Mouse (Mus musculus): ENCODE results near the gene Clec18a. TPM values are rescaled to one million over a fixed set of nuclear protein-coding genes. Genes with fewer than 3 reads are reported as not detected.
"Not testable (repeated sequence)": the region's sequence is repeated elsewhere in the genome, so short reads cannot be mapped to it uniquely, and the experiment has no call there.

The Clec18a gene
- polyA plus RNA-seq, 1 experiment from 2014 or later: not detected

GRCm38 (mm10) chr8:111030045-111030444 is 62.2 kb downstream of the Clec18a start:
- WGBS: 75% methylated on average over 6 of the region's 6 CpGs
- no peak overlapping the region for H3K4me2 ChIP-seq (replicated peaks; ENCODE audit: low read depth)
- no peak overlapping the region for H3K27ac ChIP-seq (replicated peaks)
- ATAC-seq (ENCODE audit: low FRiP score, low TSS enrichment) (no peak), DNase-seq (ENCODE audit: low spot score) (no peak)
- no peaks in the 10 kb centered on the region for H3K27me3 ChIP-seq (ENCODE audit: control insufficient read depth, insufficient read depth, low read length)
- no peak for TF ChIP-seq CTCF (IDR thresholded peaks at IDR 0.05; ENCODE audit: low read depth)
- TF ChIP-seq EP300 (optimal IDR thresholded peaks at IDR 0.05): no peak
- no peaks in the 10 kb centered on the region for H3K9me3 ChIP-seq (ENCODE audit: control insufficient read depth, low read length)
- no peak overlapping the region for H3K4me3 ChIP-seq (ENCODE audit: low read depth, low read length)
- H3K36me3 ChIP-seq (ENCODE audit: control insufficient read depth, insufficient read depth, low read length): no peaks in the 10 kb centered on the region
- H3K4me1 ChIP-seq (replicated peaks; ENCODE audit: control insufficient read depth, insufficient read depth): no peaks in the 10 kb centered on the region
- no peak overlapping the region for H3K9ac ChIP-seq (ENCODE audit: low read length)

DNA sequence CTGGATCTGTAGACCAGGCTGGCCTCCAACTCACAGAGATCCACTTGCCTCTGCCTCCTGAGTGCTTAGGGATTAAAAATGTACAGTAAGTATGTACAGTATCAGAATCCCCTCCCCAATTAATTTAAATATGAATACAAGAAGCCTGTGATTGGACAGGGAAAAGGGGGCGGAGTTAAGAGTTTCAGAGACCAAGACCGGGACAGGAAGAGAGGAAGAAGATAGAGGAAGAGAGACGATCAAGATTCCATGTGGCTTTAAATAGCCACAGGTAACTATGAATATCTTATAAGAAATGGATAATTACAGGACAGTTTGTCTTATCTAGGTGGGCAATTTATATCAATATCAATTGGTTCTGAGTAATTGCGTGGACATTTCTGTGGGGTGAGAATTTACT is 62.6 kb downstream of the Clec18a start:
- 53% methylated on average over 4 of the region's 4 CpGs for WGBS
- no peak overlapping the region for H3K4me3 ChIP-seq (ENCODE audit: low read depth, low read length)
- H3K4me2 ChIP-seq (replicated peaks; ENCODE audit: low read depth): no peak overlapping the region

GRCm38 (mm10) chr8:111027391-111027937 is 64.8 kb downstream of the Clec18a start:
- Histone ChIP-seq H3K4me1 (replicated peaks; ENCODE audit: control insufficient read depth, insufficient read depth) (no peaks in the 10 kb centered on the region), H3K27ac (replicated peaks) (peak overlapping the region; percentile 83), H3K4me3 (ENCODE audit: low read depth, low read length) (peak overlapping the region; percentile 63), H3K36me3 (ENCODE audit: control insufficient read depth, insufficient read depth, low read length) (no peaks in the 10 kb centered on the region), H3K4me2 (replicated peaks; ENCODE audit: low read depth) (peak overlapping the region; percentile 79), H3K9ac (ENCODE audit: low read length) (peak overlapping the region; percentile 74), H3K27me3 (ENCODE audit: control insufficient read depth, insufficient read depth, low read length) (no peaks in the 10 kb centered on the region), H3K9me3 (ENCODE audit: control insufficient read depth, low read length) (no peaks in the 10 kb centered on the region)
- TF ChIP-seq CTCF (IDR thresholded peaks at IDR 0.05; ENCODE audit: low read depth) (peak; percentile 15), EP300 (optimal IDR thresholded peaks at IDR 0.05) (no peak)
- DNase-seq (ENCODE audit: low spot score) (peak; percentile 94), ATAC-seq (ENCODE audit: low FRiP score, low TSS enrichment) (peak; percentile 96)
- WGBS: 0% methylated on average over 31 of the region's 31 CpGs

More for the DNA sequence above, 62.6 kb downstream of the Clec18a start:
- Histone ChIP-seq H3K9ac (ENCODE audit: low read length) (no peak overlapping the region), H3K27me3 (ENCODE audit: control insufficient read depth, insufficient read depth, low read length) (no peaks in the 10 kb centered on the region), H3K9me3 (ENCODE audit: control insufficient read depth, low read length) (no peaks in the 10 kb centered on the region), H3K4me1 (replicated peaks; ENCODE audit: control insufficient read depth, insufficient read depth) (no peaks in the 10 kb centered on the region), H3K36me3 (ENCODE audit: control insufficient read depth, insufficient read depth, low read length) (no peaks in the 10 kb centered on the region), H3K27ac (replicated peaks) (no peak overlapping the region)
- TF ChIP-seq CTCF (IDR thresholded peaks at IDR 0.05; ENCODE audit: low read depth): no peak
- no peak for TF ChIP-seq EP300 (optimal IDR thresholded peaks at IDR 0.05)
- ATAC-seq (ENCODE audit: low FRiP score, low TSS enrichment): no peak
- DNase-seq (ENCODE audit: low spot score): no peak

GRCm38 (mm10) chr8:111026609-111027008 is 65.6 kb downstream of the Clec18a start:
- WGBS: 100% methylated on average over 1 of the region's 2 CpGs

DNA sequence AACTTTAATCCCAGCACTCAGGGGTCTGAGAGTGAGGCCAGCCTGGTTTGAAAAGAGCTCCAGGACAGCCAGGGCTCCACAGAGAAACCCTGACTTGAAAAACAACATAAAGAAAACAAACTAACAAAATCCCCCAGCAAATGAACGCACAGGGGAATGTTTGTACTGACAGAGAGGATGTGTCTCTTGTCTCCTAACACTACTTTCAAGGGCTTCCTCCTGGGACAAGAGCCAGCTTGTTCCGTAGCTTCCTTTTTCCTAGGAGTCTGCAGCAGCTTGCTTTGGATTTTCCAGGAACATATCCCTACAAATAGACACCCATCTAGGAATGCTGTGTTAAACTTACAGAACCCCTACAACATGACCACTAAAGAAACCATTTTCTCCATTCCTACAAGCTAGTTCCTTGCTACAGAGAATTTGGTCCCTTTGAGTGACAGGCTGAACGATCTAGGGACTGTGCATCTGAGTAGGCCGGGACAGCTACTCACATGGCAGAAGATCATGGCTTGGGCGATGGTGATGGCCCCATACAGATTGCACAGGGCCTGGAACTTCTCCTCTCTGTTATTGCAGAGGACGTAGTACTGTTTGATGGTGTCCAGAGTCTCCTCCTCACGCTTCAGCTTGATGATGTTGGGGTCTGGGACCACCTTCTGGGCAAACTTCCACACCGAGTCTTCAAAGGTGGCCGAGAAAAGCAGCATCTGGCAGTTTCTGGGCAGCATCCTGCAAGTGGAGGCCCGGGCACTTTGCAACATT is 81.8 kb downstream of the Clec18a start:
- not testable (repeated sequence) for H3K4me2 ChIP-seq (replicated peaks; ENCODE audit: low read depth); H3K27ac ChIP-seq (replicated peaks); DNase-seq (ENCODE audit: low spot score); ATAC-seq (ENCODE audit: low FRiP score, low TSS enrichment); H3K9me3 ChIP-seq (ENCODE audit: control insufficient read depth, low read length); H3K36me3 ChIP-seq (ENCODE audit: control insufficient read depth, insufficient read depth, low read length); H3K4me1 ChIP-seq (replicated peaks; ENCODE audit: control insufficient read depth, insufficient read depth); H3K4me3 ChIP-seq (ENCODE audit: low read depth, low read length); H3K9ac ChIP-seq (ENCODE audit: low read length); H3K27me3 ChIP-seq (ENCODE audit: control insufficient read depth, insufficient read depth, low read length)
- WGBS: 89% methylated on average over 8 of the region's 10 CpGs

More at GRCm38 (mm10) chr8:111026609-111027008, 65.6 kb downstream of the Clec18a start:
- not testable (repeated sequence) for ATAC-seq (ENCODE audit: low FRiP score, low TSS enrichment); DNase-seq (ENCODE audit: low spot score); H3K4me3 ChIP-seq (ENCODE audit: low read depth, low read length); H3K36me3 ChIP-seq (ENCODE audit: control insufficient read depth, insufficient read depth, low read length); H3K4me1 ChIP-seq (replicated peaks; ENCODE audit: control insufficient read depth, insufficient read depth); H3K9ac ChIP-seq (ENCODE audit: low read length); H3K27me3 ChIP-seq (ENCODE audit: control insufficient read depth, insufficient read depth, low read length); H3K9me3 ChIP-seq (ENCODE audit: control insufficient read depth, low read length); H3K27ac ChIP-seq (replicated peaks); H3K4me2 ChIP-seq (replicated peaks; ENCODE audit: low read depth)

Small RNA genes lying within 50 kb of the gene (microRNA-seq; reads per million reads assigned to microRNA genes)
- gene Gm24103: not detected
- not detected for gene Mir3473d

Other genes with a start within 250 kb of the Clec18a start
- 34.1 and 34.9 TPM in 2 replicates for gene Cog4, start 245.8 kb downstream of the Clec18a start, polyA plus RNA-seq (2015; fragmentation: Nextera tagmentation; extraction: Ambion mirVana)
- 38.6 and 39.0 TPM in 2 replicates for gene Sf3b3, start 245.6 kb downstream of the Clec18a start, polyA plus RNA-seq (2015; fragmentation: Nextera tagmentation; extraction: Ambion mirVana)
- gene Fuk, start 189.9 kb downstream of the Clec18a start, polyA plus RNA-seq (2015; fragmentation: Nextera tagmentation; extraction: Ambion mirVana): 6.0 and 6.5 TPM in 2 replicates
- 7.1 and 7.3 TPM in 2 replicates for gene St3gal2, start 172.5 kb downstream of the Clec18a start, polyA plus RNA-seq (2015; fragmentation: Nextera tagmentation; extraction: Ambion mirVana)
- gene Ddx19a, start 94.6 kb downstream of the Clec18a start, polyA plus RNA-seq (2015; fragmentation: Nextera tagmentation; extraction: Ambion mirVana): 6.2 and 7.5 TPM in 2 replicates
- gene Ddx19b, start 60.7 kb downstream of the Clec18a start, polyA plus RNA-seq (2015; fragmentation: Nextera tagmentation; extraction: Ambion mirVana): 4.1 and 4.8 TPM in 2 replicates
- gene Aars, start 59.3 kb downstream of the Clec18a start, polyA plus RNA-seq (2015; fragmentation: Nextera tagmentation; extraction: Ambion mirVana): 27.4 and 28.8 TPM in 2 replicates
- gene Exosc6, start 36.1 kb downstream of the Clec18a start, polyA plus RNA-seq (2015; fragmentation: Nextera tagmentation; extraction: Ambion mirVana): 8.6 and 10.0 TPM in 2 replicates
- gene Pdpr, start 2.2 kb upstream of the Clec18a start, polyA plus RNA-seq (2015; fragmentation: Nextera tagmentation; extraction: Ambion mirVana): 4.9 and 5.8 TPM in 2 replicates
- gene Glg1, start 166.8 kb upstream of the Clec18a start, polyA plus RNA-seq (2015; fragmentation: Nextera tagmentation; extraction: Ambion mirVana): 25.1 and 27.3 TPM in 2 replicates
- gene Rfwd3, start 207.8 kb upstream of the Clec18a start, polyA plus RNA-seq (2015; fragmentation: Nextera tagmentation; extraction: Ambion mirVana): 12.0 and 12.5 TPM in 2 replicates
- gene Mlkl, start 245.8 kb upstream of the Clec18a start, polyA plus RNA-seq (2015; fragmentation: Nextera tagmentation; extraction: Ambion mirVana): 4.4 and 4.8 TPM in 2 replicates

Measured in stomach, postnatal 0 days (tissue).